Mouse (Mus musculus): ENCODE data around the gene Ccnyl1.
"Not testable (repeated sequence)": the region's sequence is repeated elsewhere in the genome, so short reads cannot be mapped to it uniquely, and the experiment has no call there.

Ccnyl1 gene

GRCm38 (mm10) chr1:64690213-64691013 is at the start of gene Ccnyl1:
Ccnyl1 (plus strand) TSS chr1:64690455.
- peak; percentile 99 for DNase-seq (ENCODE audit: low spot score in 2 of 2)

GRCm38 (mm10) chr1:64641069-64641468 is 49.2 kb upstream of the Ccnyl1 start:
- DNase-seq (ENCODE audit: low spot score in 2 of 2) = no peak

DNA sequence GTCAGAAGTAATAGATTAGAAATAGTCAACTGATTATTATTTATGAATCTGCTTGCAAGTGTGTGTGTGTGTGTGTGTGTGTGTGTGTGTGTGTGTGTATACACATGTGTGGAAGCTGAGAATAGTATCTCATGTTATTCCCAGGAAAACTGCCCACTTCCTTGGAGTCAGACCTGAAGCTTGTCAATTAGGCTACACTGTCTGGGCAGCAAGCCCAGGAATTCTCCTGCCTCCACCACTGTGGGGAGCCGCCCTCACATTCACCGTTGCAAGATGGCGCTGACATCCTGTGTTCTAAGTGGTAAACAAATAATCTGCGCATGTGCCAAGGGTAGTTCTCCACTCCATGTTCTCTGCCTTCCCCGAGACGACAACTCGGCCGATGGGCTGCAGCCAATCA is 47.7 kb upstream of the Ccnyl1 start:
- not testable (repeated sequence) for DNase-seq (ENCODE audit: low spot score in 2 of 2)

- no peak for DNase-seq (ENCODE audit: low spot score in 2 of 2)
Measured at GRCm38 (mm10) chr1:64644513-64644912, 45.7 kb upstream of the Ccnyl1 start.

DNA sequence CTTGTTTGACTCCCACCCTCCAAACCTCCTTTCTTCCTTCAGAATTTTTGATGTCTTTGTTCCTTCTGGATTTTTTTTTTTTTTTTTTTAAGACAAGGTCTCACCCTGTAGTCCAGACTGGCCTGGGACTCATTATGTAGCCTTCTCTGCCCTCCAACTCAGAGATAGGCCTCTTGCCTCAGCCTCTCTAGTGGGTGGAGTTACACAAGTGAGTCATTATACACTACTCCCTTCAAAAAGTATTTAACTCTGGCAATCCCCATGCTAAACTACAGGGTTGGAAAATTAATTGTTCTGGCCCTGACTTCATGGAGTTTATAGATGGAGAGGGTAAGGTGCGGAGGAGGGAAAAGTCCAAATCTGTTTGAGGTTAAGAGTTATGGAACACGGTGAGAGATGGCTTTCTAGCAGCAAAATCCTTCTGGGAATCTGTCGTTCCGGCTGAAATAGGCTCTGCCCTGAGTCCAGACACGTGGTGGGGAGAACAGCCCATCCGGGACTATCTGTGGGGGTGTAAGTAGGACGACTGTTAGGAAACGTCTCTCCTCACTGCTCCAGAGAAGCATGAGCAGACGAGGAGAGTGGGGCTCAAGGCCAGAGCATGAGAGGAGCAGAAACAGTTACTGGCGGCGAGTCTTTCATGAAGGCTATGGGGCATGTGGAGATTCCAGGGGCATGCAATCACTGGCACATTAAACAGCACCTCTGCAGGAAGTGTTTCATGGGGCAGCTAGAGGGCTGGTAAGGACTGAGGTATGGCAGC is 40.7 kb upstream of the Ccnyl1 start:
- no peak for DNase-seq (ENCODE audit: low spot score in 2 of 2)

DNA sequence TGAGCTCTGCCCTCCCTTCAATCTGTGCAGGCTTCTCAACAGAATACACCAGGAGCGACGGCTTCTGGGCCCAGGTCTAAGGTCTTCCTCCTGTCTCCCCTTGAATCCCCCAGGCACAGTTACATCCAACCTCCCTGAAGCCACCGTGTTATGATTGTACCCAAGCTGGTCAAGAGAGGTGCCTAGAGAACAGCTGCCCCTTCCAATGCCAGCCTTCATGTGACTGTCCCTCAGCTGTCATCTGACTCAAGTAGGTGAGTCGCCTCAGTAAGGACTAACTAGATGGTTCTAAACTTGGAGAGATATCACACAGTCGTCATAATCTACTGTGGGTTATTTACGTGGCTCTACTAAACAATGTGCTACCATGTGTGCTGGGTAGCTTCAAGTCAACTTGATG is 36.6 kb upstream of the Ccnyl1 start:
- no peak for DNase-seq (ENCODE audit: low spot score in 2 of 2)

DNA sequence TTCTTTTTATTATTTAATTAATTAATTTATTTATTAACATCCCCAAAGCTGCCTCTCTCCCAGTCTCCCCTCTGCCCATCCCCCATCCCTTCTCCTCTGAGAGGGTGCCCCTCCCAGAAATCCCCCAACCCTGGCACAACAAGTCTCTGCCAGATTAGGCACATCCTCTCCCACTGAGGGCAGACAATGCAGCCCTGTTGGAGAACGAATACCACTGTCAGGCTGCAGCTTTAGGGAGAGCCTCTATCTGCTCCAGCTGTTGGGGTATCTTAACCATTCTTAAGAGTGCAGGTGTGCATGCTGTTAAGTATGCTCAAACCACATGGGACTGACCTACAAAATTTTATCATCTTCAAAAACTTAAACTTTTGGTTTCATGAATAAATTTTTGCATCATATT is 34.8 kb upstream of the Ccnyl1 start:
- DNase-seq (ENCODE audit: low spot score in 2 of 2) = no peak

DNA sequence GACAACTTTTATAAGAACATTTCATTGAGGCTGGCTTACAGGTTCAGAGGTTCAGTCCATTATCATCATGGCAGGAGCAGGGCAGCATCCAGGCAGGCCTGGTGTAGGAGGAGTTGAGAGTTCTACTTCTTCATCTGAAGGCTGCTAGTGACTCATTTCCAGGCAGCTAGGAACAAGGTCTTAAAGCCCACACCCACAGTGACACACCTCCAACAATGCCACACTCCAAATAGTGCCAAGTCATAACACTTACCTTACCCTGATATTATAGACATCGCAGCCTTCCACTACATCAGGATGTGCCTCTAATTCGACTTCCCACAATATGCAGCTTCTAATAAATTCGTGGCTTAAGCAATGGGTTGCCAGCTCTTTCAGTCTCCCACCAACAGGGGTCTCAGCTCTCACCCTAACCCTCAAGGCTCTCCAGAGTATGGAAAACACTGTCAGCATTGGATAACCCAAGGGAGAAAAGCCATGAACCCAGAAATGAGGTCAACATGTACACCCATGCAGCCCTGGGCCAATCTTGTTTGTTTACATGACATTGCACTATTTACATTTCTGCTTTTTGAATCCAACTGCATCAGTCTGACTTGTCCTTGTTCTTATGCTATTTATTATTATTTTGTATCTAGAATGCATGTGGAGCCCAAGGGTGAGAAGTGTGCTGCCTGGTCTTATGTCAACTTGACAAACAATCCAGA is 33.7 kb upstream of the Ccnyl1 start:
- DNase-seq (ENCODE audit: low spot score in 2 of 2) = no peak

DNA sequence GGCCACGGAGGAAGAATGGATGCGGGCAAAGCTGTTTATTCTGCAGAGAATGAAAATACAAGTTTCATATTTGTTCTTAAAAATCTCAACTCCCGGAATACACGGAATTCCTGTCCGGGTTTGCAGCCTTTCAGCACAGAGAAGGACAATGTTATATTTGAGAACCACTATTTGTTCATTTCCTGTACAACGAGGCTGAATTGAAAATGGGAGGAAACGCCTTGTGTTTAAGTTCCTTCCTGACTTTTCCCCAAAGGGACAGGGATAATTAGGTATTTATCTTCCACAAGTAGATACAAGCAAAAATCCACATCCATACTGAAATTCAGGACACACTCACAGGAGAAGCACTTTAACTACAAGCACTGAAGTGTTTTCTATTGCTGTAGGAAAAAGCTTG is 31.4 kb upstream of the Ccnyl1 start:
- DNase-seq (ENCODE audit: low spot score in 2 of 2) = no peak

- no peak for DNase-seq (ENCODE audit: low spot score in 2 of 2)
Measured at GRCm38 (mm10) chr1:64667111-64667633, 23.1 kb upstream of the Ccnyl1 start.

- no peak for DNase-seq (ENCODE audit: low spot score in 2 of 2)
Measured at GRCm38 (mm10) chr1:64669451-64669850, 20.8 kb upstream of the Ccnyl1 start.

DNA sequence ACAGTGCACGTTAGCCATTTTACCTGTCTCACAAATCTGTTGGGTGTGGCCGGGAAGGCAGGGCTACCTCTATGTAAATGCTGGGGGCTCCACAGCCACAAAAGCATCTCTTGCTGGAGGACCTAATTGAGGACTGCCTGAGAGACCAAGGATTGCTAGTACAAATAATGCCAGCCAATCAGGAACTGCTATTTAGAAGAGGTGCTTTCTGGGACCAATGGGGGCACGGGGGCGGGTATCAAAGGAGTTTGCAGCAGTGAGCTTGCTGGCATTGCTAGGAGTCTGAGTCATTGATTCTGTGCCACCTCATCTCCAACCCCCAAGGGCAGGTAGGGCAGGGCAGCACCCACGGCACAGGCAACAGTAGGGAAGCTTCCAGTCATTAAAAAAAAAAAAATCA is 16.3 kb upstream of the Ccnyl1 start:
- no peak for DNase-seq (ENCODE audit: low spot score in 2 of 2)

- no peak for DNase-seq (ENCODE audit: low spot score in 2 of 2)
Measured at GRCm38 (mm10) chr1:64676060-64676839, 14.0 kb upstream of the Ccnyl1 start.

GRCm38 (mm10) chr1:64681499-64681898 is 8.8 kb upstream of the Ccnyl1 start:
- no peak for DNase-seq (ENCODE audit: low spot score in 2 of 2)

- DNase-seq (ENCODE audit: low spot score in 2 of 2) = peak in 1 of 2 experiments; percentile 6
Measured at GRCm38 (mm10) chr1:64683039-64683438, 7.2 kb upstream of the Ccnyl1 start.

DNA sequence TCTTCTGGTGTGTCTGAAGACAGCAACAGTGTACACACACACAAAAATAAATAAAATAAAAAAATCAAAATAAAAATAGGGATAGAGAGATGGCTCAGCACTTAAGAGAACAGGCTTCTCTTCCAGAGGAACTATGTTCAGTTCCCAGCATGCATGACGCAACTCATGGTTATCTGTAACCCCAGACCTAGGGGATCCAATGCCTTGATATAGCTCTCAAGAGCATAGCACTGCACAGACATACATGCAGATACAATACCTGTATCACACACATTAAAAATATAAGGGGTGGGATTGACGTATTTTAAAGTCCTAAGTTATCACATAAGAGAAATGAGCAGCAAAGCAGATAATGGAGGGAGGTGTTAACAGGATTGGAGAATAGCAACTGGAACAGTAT is 5.8 kb upstream of the Ccnyl1 start:
- DNase-seq (ENCODE audit: low spot score in 2 of 2) = no peak

GRCm38 (mm10) chr1:64688046-64688445 is 2.2 kb upstream of the Ccnyl1 start:
- DNase-seq (ENCODE audit: low spot score in 2 of 2) = no peak

DNA sequence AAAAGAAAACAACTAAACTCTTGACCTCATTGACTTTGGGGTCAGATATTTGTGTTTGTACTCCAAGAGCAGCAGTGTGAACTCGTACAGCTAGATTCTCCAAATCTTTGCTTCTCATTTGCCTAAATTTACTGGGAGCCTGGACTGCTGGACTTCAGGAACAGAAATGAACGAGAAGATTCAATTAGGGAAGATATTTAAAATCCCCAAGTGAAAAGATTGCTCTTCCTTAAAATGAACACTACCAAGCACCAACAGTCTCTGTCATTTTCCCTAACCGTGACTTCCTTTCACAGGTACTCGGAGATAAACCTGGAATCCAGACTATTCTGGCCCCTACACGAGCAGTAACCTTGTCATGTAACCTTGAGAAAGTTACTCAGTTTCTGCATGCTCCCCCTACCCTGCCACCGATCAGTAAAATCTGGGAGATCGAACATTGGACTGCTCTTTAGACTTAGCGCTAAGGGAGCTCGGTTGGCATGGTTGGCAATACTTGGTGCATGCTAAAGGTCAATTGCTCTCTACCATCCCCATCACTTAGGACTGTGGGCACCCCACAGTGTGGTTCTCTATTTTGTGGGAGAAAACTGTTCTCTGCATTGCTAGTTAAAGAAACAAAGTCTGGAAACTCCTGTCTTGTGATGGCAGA is 568 bp upstream of the Ccnyl1 start:
- no peak for DNase-seq (ENCODE audit: low spot score in 2 of 2)

DNA sequence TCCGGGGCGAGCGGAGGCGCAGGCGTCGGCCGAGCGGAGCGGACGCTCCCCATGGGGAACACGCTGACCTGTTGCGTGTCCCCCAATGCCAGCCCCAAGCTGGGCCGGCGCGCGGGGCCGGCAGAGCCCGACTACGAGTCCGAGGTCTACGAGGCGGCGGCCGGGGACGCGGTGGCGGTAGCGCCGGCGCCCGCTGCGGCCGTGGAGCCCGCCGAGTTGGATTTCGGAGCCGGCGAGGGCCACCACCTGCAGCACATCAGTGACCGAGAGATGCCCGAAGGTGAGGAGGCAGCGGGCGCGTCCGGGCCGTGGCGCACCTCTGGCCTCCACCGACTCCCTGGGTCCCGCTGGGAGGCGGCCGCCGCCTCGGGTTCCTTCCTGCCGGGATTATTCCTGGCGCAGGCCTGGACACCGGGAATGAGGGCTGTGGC is 881 bp downstream of the Ccnyl1 start:
- peak in 1 of 2 experiments; percentile 14 for DNase-seq (ENCODE audit: low spot score in 2 of 2)

- no peak for DNase-seq (ENCODE audit: low spot score in 2 of 2)
Measured at GRCm38 (mm10) chr1:64691581-64691980, 1.3 kb downstream of the Ccnyl1 start.

GRCm38 (mm10) chr1:64695156-64695555 is 4.9 kb downstream of the Ccnyl1 start:
- DNase-seq (ENCODE audit: low spot score in 2 of 2) = no peak
